Mouse (Mus musculus) B cell, adult 2 months (primary cell): Measurements from ENCODE around the gene Nup210l.

ENCODE experiments used
- DNase-seq, 2 experiments: peaks; one replicate each; pipeline ENCODE4 v3.0.0; 2022

Nup210l gene

GRCm38 (mm10) chr3:90103938-90104337, at the start of gene Nup210l:
Gene Nup210l (plus strand): TSS chr3:90104132.
- DNase-seq, result no peak

- DNase-seq, result no peak
Observed at GRCm38 (mm10) chr3:90061549-90061948, 42.4 kb upstream of the Nup210l start.

GRCm38 (mm10) chr3:90062539-90062938, 41.4 kb upstream of the Nup210l start:
- DNase-seq, result no peak

- DNase-seq, result no peak
Observed at GRCm38 (mm10) chr3:90064383-90064782, 39.5 kb upstream of the Nup210l start.

- peak; percentile 72 to 74 for DNase-seq
Observed at GRCm38 (mm10) chr3:90065553-90065952, 38.4 kb upstream of the Nup210l start.

- DNase-seq, result no peak
Observed at GRCm38 (mm10) chr3:90067851-90068250, 36.1 kb upstream of the Nup210l start.

GRCm38 (mm10) chr3:90069688-90070087, 34.2 kb upstream of the Nup210l start:
- no peak for DNase-seq

- no peak for DNase-seq
Observed at GRCm38 (mm10) chr3:90072294-90072693, 31.6 kb upstream of the Nup210l start, which contains the start of gene Tpm3. Gene Tpm3 (plus strand): TSS chr3:90072649.

- peak; percentile 88 for DNase-seq
Observed at GRCm38 (mm10) chr3:90076921-90077716, 26.8 kb upstream of the Nup210l start.

- DNase-seq, result no peak
Observed at GRCm38 (mm10) chr3:90078224-90078623, 25.7 kb upstream of the Nup210l start.

- peak; percentile 92 to 94 for DNase-seq
Observed at GRCm38 (mm10) chr3:90079133-90079762, 24.7 kb upstream of the Nup210l start.

- DNase-seq, result peak; percentile 78 to 79
Observed at GRCm38 (mm10) chr3:90079763-90080497, 24.0 kb upstream of the Nup210l start.

- DNase-seq, result no peak
Observed at GRCm38 (mm10) chr3:90080498-90080863, 23.5 kb upstream of the Nup210l start.

GRCm38 (mm10) chr3:90081365-90082240, 22.3 kb upstream of the Nup210l start:
- DNase-seq, result peak; percentile 61

GRCm38 (mm10) chr3:90083034-90083433, 20.9 kb upstream of the Nup210l start:
- no peak for DNase-seq

GRCm38 (mm10) chr3:90083698-90084324, 20.1 kb upstream of the Nup210l start:
- peak; percentile 50 to 52 for DNase-seq

- DNase-seq, result no peak
Observed at GRCm38 (mm10) chr3:90084790-90085189, 19.1 kb upstream of the Nup210l start.

- no peak for DNase-seq
Observed at GRCm38 (mm10) chr3:90085281-90085680, 18.7 kb upstream of the Nup210l start.

- DNase-seq, result no peak
Observed at GRCm38 (mm10) chr3:90086068-90086467, 17.9 kb upstream of the Nup210l start.

GRCm38 (mm10) chr3:90088617-90089016, 15.3 kb upstream of the Nup210l start:
- DNase-seq, result no peak

GRCm38 (mm10) chr3:90090892-90091291, 13.0 kb upstream of the Nup210l start:
- DNase-seq, result no peak

GRCm38 (mm10) chr3:90094453-90094852, 9.5 kb upstream of the Nup210l start:
- no peak for DNase-seq
